In the genomic region with DNA sequence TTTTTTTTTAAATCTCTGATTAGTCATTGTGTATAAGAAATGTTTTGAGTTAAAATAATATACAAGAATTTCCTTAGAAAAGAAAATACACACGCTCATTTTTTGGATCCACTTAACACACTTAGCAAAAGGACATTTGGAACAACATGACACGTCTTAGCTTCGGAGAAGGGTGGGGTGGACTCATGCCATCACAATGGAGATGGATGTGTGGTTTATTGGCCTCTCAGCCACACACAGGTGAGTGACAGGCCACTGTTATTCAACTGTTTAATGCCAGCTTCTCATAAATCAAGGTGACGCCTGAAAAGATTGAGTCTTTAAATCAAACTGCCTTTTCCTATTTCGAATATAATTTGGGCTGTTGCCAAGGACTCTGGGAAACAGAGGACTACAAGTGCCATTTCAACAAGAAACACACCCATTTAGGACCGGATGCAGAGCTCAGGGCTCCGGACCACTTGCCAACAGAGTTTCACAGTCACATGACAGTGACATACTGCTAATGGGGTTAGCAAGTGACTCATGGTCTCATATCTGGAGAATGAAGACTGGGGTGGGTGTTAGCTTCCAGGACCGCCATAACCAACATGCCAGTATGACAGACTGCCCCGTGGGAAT, we compare ENCODE assay signal across 8 mouse cellular contexts.
DNase-seq lines count a peak whose midpoint lies in the region; ATAC-seq and TF ChIP-seq lines count a peak whose summit lies in the region.

No protein-coding gene starts in this region.

- H3K4me1 ChIP-seq in heart, postnatal 0 days (ENCODE audit: control insufficient read depth, insufficient read depth), result 0 out of 2 replicates have a peak, but pooled peaks cover 11% of the 10 kb centered on the region

- no peak for TF ChIP-seq EP300 in heart, postnatal 0 days (IDR thresholded peaks at IDR 0.05; ENCODE audit: low read depth)

- TF ChIP-seq CTCF in heart, postnatal 0 days (IDR thresholded peaks at IDR 0.05; ENCODE audit: low read depth), result no peak

- no peaks in the 10 kb centered on the region for H3K9me3 ChIP-seq in heart, postnatal 0 days (replicated peaks; ENCODE audit: control insufficient read depth, low read length)

- 0 out of 2 replicates have a peak overlapping the region, but pooled peaks have one; percentile 41 for H3K27ac ChIP-seq in heart, postnatal 0 days (ENCODE audit: low read depth)

- H3K4me2 ChIP-seq in heart, postnatal 0 days (ENCODE audit: low read depth, low read length), result no peak overlapping the region

- 39% methylated on average over 9 of the region's 9 CpGs for WGBS in heart, postnatal 0 days
- WGBS in large intestine, adult 2 months, result 14% methylated on average over 9 of the region's 9 CpGs

- H3K27me3 ChIP-seq in heart, postnatal 0 days (ENCODE audit: control insufficient read depth, insufficient read depth, low read length), result no peaks in the 10 kb centered on the region

- no peak overlapping the region for H3K4me3 ChIP-seq in heart, postnatal 0 days (ENCODE audit: low read depth, low read length)

- no peak overlapping the region for H3K9ac ChIP-seq in heart, postnatal 0 days (replicated peaks; ENCODE audit: low read depth, low read length)

- no peaks in the 10 kb centered on the region for H3K36me3 ChIP-seq in heart, postnatal 0 days (replicated peaks; ENCODE audit: control insufficient read depth, insufficient read depth, low read length)

- DNase-seq in adrenal gland, adult 8-10 months, result peak; percentile 41
- no peak for DNase-seq in adrenal gland, adult 18-20 months (ENCODE audit: low spot score in 2 of 2)
- peak; percentile 73 for DNase-seq in 3T3-L1 (ENCODE audit: low read depth, low spot score)
- peak; percentile 74 for DNase-seq in heart, postnatal 0 days (ENCODE audit: low spot score)
- peak; percentile 61 for DNase-seq in large intestine, adult 2 months (ENCODE audit: low read depth, low spot score)
- DNase-seq in B cell, adult 2 months, result no peak
- no peak for DNase-seq in cerebellum, postnatal 14 days
- no peak for DNase-seq in right cerebral cortex, postnatal 14 days

- peak; percentile 85 for ATAC-seq in heart, postnatal 0 days (ENCODE audit: insufficient read depth, low read depth)

Comparison
In these comparisons a context has a peak if more than half of its experiments do, and no peak if none do; other contexts are left out.
1. DNase-seq: peak in adrenal gland, adult 8-10 months (single experiment), 3T3-L1 (single experiment), heart, postnatal 0 days (single experiment) and large intestine, adult 2 months (single experiment); none in adrenal gland, adult 18-20 months (0 of 2), B cell, adult 2 months (0 of 2), cerebellum, postnatal 14 days (0 of 2) and right cerebral cortex, postnatal 14 days (single experiment).